Mouse (Mus musculus): ENCODE measurements around the gene Spx. TPM values are rescaled to one million over a fixed set of nuclear protein-coding genes. Genes with fewer than 3 reads are reported as not detected.

Spx gene
- total and polyA plus RNA-seq, 2 experiments from 2014 or later, result 0.62 to 0.65 TPM

GRCm38 (mm10) chr6:142459017-142459678, 45.9 kb downstream of the Spx start:
- no peak overlapping the region for H3K9ac ChIP-seq
- no peaks in the 10 kb centered on the region for H3K9me3 ChIP-seq (ENCODE audit: low read length)
- no peak for ATAC-seq
- no peak for TF ChIP-seq CTCF (IDR thresholded peaks at IDR 0.05; ENCODE audit: low read depth)
- WGBS, result 72% methylated on average over 14 of the region's 14 CpGs
- no peak for DNase-seq
- no peaks in the 10 kb centered on the region for H3K4me1 ChIP-seq (ENCODE audit: insufficient read depth)
- no peak overlapping the region for H3K4me2 ChIP-seq (ENCODE audit: low read depth)
- no peaks in the 10 kb centered on the region for H3K36me3 ChIP-seq (ENCODE audit: insufficient read depth)
- H3K4me3 ChIP-seq (ENCODE audit: low read depth, low read length), result no peak overlapping the region
- H3K27ac ChIP-seq (ENCODE audit: low read depth, low read length), result no peak overlapping the region
- H3K27me3 ChIP-seq (ENCODE audit: insufficient read depth, low read length), result no peaks in the 10 kb centered on the region

- DNase-seq (no peak), ATAC-seq (no peak)
- Histone ChIP-seq H3K4me3 (ENCODE audit: low read depth, low read length) (no peak overlapping the region), H3K4me1 (ENCODE audit: insufficient read depth) (no peaks in the 10 kb centered on the region), H3K4me2 (ENCODE audit: low read depth) (no peak overlapping the region), H3K27ac (ENCODE audit: low read depth, low read length) (no peak overlapping the region), H3K36me3 (ENCODE audit: insufficient read depth) (no peaks in the 10 kb centered on the region), H3K27me3 (ENCODE audit: insufficient read depth, low read length) (no peaks in the 10 kb centered on the region), H3K9ac (no peak overlapping the region), H3K9me3 (ENCODE audit: low read length) (no peaks in the 10 kb centered on the region)
- WGBS, result 77% methylated on average over 6 of the region's 6 CpGs
- TF ChIP-seq CTCF (IDR thresholded peaks at IDR 0.05; ENCODE audit: low read depth), result no peak
Observed at GRCm38 (mm10) chr6:142462194-142462593, 49.0 kb downstream of the Spx start.

Other genes starting within 250 kb of the Spx start
- gene Slco1a6, start 204.9 kb upstream of the Spx start, total RNA-seq (2014; rRNA removed), result not detected in 2 replicates
- gene Slco1a6, start 204.9 kb upstream of the Spx start, polyA plus RNA-seq (2015; fragmentation: Nextera tagmentation; extraction: Ambion mirVana), result not detected in 2 replicates
- 0.31 TPM in 1 of 2 replicates, not detected in the other for gene Iapp, start 115.0 kb upstream of the Spx start, total RNA-seq (2014; rRNA removed)
- 0.25 and 0.29 TPM in 2 replicates for gene Iapp, start 115.0 kb upstream of the Spx start, polyA plus RNA-seq (2015; fragmentation: Nextera tagmentation; extraction: Ambion mirVana)
- gene Slco1a5, start 90.5 kb upstream of the Spx start, total RNA-seq (2014; rRNA removed), result 0.33 and 0.38 TPM in 2 replicates
- gene Slco1a5, start 90.5 kb upstream of the Spx start, polyA plus RNA-seq (2015; fragmentation: Nextera tagmentation; extraction: Ambion mirVana), result 0.40 and 0.82 TPM in 2 replicates
- gene Pyroxd1, start 67.8 kb upstream of the Spx start, total RNA-seq (2014; rRNA removed), result 14.5 and 20.2 TPM in 2 replicates
- 16.1 and 18.7 TPM in 2 replicates for gene Pyroxd1, start 67.8 kb upstream of the Spx start, polyA plus RNA-seq (2015; fragmentation: Nextera tagmentation; extraction: Ambion mirVana)
- gene Recql, start 26.4 kb upstream of the Spx start, total RNA-seq (2014; rRNA removed), result 19.1 and 19.4 TPM in 2 replicates
- 20.4 and 20.8 TPM in 2 replicates for gene Recql, start 26.4 kb upstream of the Spx start, polyA plus RNA-seq (2015; fragmentation: Nextera tagmentation; extraction: Ambion mirVana)
- 44.0 and 58.5 TPM in 2 replicates for gene Golt1b, start 26.2 kb upstream of the Spx start, total RNA-seq (2014; rRNA removed)
- 67.6 and 72.0 TPM in 2 replicates for gene Golt1b, start 26.2 kb upstream of the Spx start, polyA plus RNA-seq (2015; fragmentation: Nextera tagmentation; extraction: Ambion mirVana)
- not detected in 2 replicates for gene Gys2, start 59.7 kb downstream of the Spx start, total RNA-seq (2014; rRNA removed)
- gene Gys2, start 59.7 kb downstream of the Spx start, polyA plus RNA-seq (2015; fragmentation: Nextera tagmentation; extraction: Ambion mirVana), result 0.23 TPM in 1 of 2 replicates, not detected in the other
- 158 and 164 TPM in 2 replicates for gene Ldhb, start 94.5 kb downstream of the Spx start, total RNA-seq (2014; rRNA removed)
- gene Ldhb, start 94.5 kb downstream of the Spx start, polyA plus RNA-seq (2015; fragmentation: Nextera tagmentation; extraction: Ambion mirVana), result 426 and 454 TPM in 2 replicates
- gene Kcnj8, start 158.2 kb downstream of the Spx start, total RNA-seq (2014; rRNA removed), result 8.8 and 10.0 TPM in 2 replicates
- 8.2 and 8.9 TPM in 2 replicates for gene Kcnj8, start 158.2 kb downstream of the Spx start, polyA plus RNA-seq (2015; fragmentation: Nextera tagmentation; extraction: Ambion mirVana)

Data from forebrain, postnatal 0 days (tissue).